Mouse (Mus musculus): Measurements from ENCODE around the gene Cd247. TPM values are rescaled to one million over a fixed set of nuclear protein-coding genes. Genes with fewer than 3 reads are reported as not detected.

Gene Cd247
- polyA plus RNA-seq, 1 experiment, result 663 TPM

GRCm38 (mm10) chr1:165765041-165765440 lies 23.4 kb upstream of the Cd247 start:
- no peaks in the 10 kb centered on the region for H3K27me3 ChIP-seq (ENCODE audit: control insufficient read depth, insufficient read depth, low read length)
- TF ChIP-seq POLR2A (IDR thresholded peaks at IDR 0.05; ENCODE audit: control insufficient read depth, extremely low read depth, insufficient read depth, low read length, poor library complexity) (no peak), CTCF (IDR thresholded peaks at IDR 0.05; ENCODE audit: borderline replicate concordance, control insufficient read depth, extremely low read depth, insufficient read depth, low read length, poor library complexity) (no peak)
- H3K36me3 ChIP-seq (ENCODE audit: control insufficient read depth, insufficient read depth, low read length), result no peaks in the 10 kb centered on the region
- H3K4me1 ChIP-seq (replicated peaks; ENCODE audit: control insufficient read depth, insufficient read depth, low read length), result peaks cover 8% of the 10 kb centered on the region
- H3K27ac ChIP-seq (ENCODE audit: control insufficient read depth, insufficient read depth, low read length), result no peak overlapping the region
- H3K4me3 ChIP-seq (ENCODE audit: control insufficient read depth, insufficient read depth, low read length), result no peak overlapping the region
- 81% methylated on average over 11 of the region's 11 CpGs for whole genome bisulfite sequencing
- no peak for DNase-seq

- Histone ChIP-seq H3K36me3 (ENCODE audit: control insufficient read depth, insufficient read depth, low read length) (no peaks in the 10 kb centered on the region), H3K27ac (ENCODE audit: control insufficient read depth, insufficient read depth, low read length) (no peak overlapping the region), H3K4me3 (ENCODE audit: control insufficient read depth, insufficient read depth, low read length) (no peak overlapping the region), H3K27me3 (ENCODE audit: control insufficient read depth, insufficient read depth, low read length) (no peaks in the 10 kb centered on the region), H3K4me1 (replicated peaks; ENCODE audit: control insufficient read depth, insufficient read depth, low read length) (peaks cover 8% of the 10 kb centered on the region)
- no peak for TF ChIP-seq POLR2A (IDR thresholded peaks at IDR 0.05; ENCODE audit: control insufficient read depth, extremely low read depth, insufficient read depth, low read length, poor library complexity)
- TF ChIP-seq CTCF (IDR thresholded peaks at IDR 0.05; ENCODE audit: borderline replicate concordance, control insufficient read depth, extremely low read depth, insufficient read depth, low read length, poor library complexity), result no peak
- DNase-seq, result no peak
- 87% methylated on average over 17 of the region's 17 CpGs for WGBS
Observed at GRCm38 (mm10) chr1:165765651-165766294, 22.7 kb upstream of the Cd247 start.

- WGBS, result 66% methylated on average over 7 of the region's 7 CpGs
- no peak for TF ChIP-seq CTCF (IDR thresholded peaks at IDR 0.05; ENCODE audit: borderline replicate concordance, control insufficient read depth, extremely low read depth, insufficient read depth, low read length, poor library complexity)
- no peak for TF ChIP-seq POLR2A (IDR thresholded peaks at IDR 0.05; ENCODE audit: control insufficient read depth, extremely low read depth, insufficient read depth, low read length, poor library complexity)
- H3K36me3 ChIP-seq (ENCODE audit: control insufficient read depth, insufficient read depth, low read length), result no peaks in the 10 kb centered on the region
- no peak for DNase-seq
- no peak overlapping the region for H3K4me3 ChIP-seq (ENCODE audit: control insufficient read depth, insufficient read depth, low read length)
- H3K4me1 ChIP-seq (replicated peaks; ENCODE audit: control insufficient read depth, insufficient read depth, low read length), result peaks cover 8% of the 10 kb centered on the region
- no peaks in the 10 kb centered on the region for H3K27me3 ChIP-seq (ENCODE audit: control insufficient read depth, insufficient read depth, low read length)
- no peak overlapping the region for H3K27ac ChIP-seq (ENCODE audit: control insufficient read depth, insufficient read depth, low read length)
Observed at GRCm38 (mm10) chr1:165766295-165766890, 22.1 kb upstream of the Cd247 start.

GRCm38 (mm10) chr1:165768894-165769512 lies 19.5 kb upstream of the Cd247 start:
- 70% methylated on average over 9 of the region's 9 CpGs for WGBS
- Histone ChIP-seq H3K27me3 (ENCODE audit: control insufficient read depth, insufficient read depth, low read length) (no peaks in the 10 kb centered on the region), H3K27ac (ENCODE audit: control insufficient read depth, insufficient read depth, low read length) (no peak overlapping the region), H3K4me3 (ENCODE audit: control insufficient read depth, insufficient read depth, low read length) (no peak overlapping the region), H3K36me3 (ENCODE audit: control insufficient read depth, insufficient read depth, low read length) (no peaks in the 10 kb centered on the region), H3K4me1 (replicated peaks; ENCODE audit: control insufficient read depth, insufficient read depth, low read length) (peaks cover 8% of the 10 kb centered on the region)
- TF ChIP-seq CTCF (IDR thresholded peaks at IDR 0.05; ENCODE audit: borderline replicate concordance, control insufficient read depth, extremely low read depth, insufficient read depth, low read length, poor library complexity) (no peak), POLR2A (IDR thresholded peaks at IDR 0.05; ENCODE audit: control insufficient read depth, extremely low read depth, insufficient read depth, low read length, poor library complexity) (no peak)
- DNase-seq, result no peak

- Histone ChIP-seq H3K27me3 (ENCODE audit: control insufficient read depth, insufficient read depth, low read length) (no peaks in the 10 kb centered on the region), H3K4me1 (replicated peaks; ENCODE audit: control insufficient read depth, insufficient read depth, low read length) (no peaks in the 10 kb centered on the region), H3K27ac (ENCODE audit: control insufficient read depth, insufficient read depth, low read length) (no peak overlapping the region), H3K36me3 (ENCODE audit: control insufficient read depth, insufficient read depth, low read length) (no peaks in the 10 kb centered on the region), H3K4me3 (ENCODE audit: control insufficient read depth, insufficient read depth, low read length) (no peak overlapping the region)
- DNase-seq, result no peak
- 93% methylated on average over 10 of the region's 10 CpGs for WGBS
- TF ChIP-seq CTCF (IDR thresholded peaks at IDR 0.05; ENCODE audit: borderline replicate concordance, control insufficient read depth, extremely low read depth, insufficient read depth, low read length, poor library complexity) (no peak), POLR2A (IDR thresholded peaks at IDR 0.05; ENCODE audit: control insufficient read depth, extremely low read depth, insufficient read depth, low read length, poor library complexity) (no peak)
Observed at GRCm38 (mm10) chr1:165770181-165770759, 18.2 kb upstream of the Cd247 start.

DNA sequence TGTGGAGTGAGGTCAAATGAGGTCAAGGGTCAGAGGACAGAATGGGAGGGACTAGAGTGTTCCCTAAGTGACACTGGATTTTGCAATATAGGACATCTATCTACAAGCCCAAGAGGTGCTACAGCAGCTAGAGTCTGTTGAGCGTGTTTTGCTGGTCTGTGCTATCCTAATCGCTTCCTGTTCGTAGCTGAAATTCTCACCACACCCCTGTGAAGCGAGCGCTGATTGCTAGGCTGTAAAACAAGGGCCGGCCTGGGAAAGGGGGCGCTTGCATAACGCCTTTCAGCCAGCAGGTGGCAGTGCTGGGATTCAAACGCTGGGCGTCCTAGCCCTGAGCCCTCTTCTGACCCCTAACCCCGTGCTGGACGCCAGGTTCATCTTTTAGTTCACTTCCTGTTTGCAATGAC lies 17.0 kb upstream of the Cd247 start:
- H3K36me3 ChIP-seq (ENCODE audit: control insufficient read depth, insufficient read depth, low read length), result no peaks in the 10 kb centered on the region

More for the DNA sequence above, 17.0 kb upstream of the Cd247 start:
- Histone ChIP-seq H3K4me1 (replicated peaks; ENCODE audit: control insufficient read depth, insufficient read depth, low read length) (peaks cover 5% of the 10 kb centered on the region), H3K4me3 (ENCODE audit: control insufficient read depth, insufficient read depth, low read length) (no peak overlapping the region), H3K27me3 (ENCODE audit: control insufficient read depth, insufficient read depth, low read length) (no peaks in the 10 kb centered on the region), H3K27ac (ENCODE audit: control insufficient read depth, insufficient read depth, low read length) (no peak overlapping the region)
- TF ChIP-seq POLR2A (IDR thresholded peaks at IDR 0.05; ENCODE audit: control insufficient read depth, extremely low read depth, insufficient read depth, low read length, poor library complexity), result no peak
- peak; percentile 91 for TF ChIP-seq CTCF (IDR thresholded peaks at IDR 0.05; ENCODE audit: borderline replicate concordance, control insufficient read depth, extremely low read depth, insufficient read depth, low read length, poor library complexity)
- WGBS, result 4% methylated on average over 12 of the region's 12 CpGs
- peak; percentile 81 for DNase-seq

Measured in thymus, adult 2 months (tissue).